Mouse (Mus musculus): ENCODE results near the gene Cep135. TPM values are rescaled to one million over a fixed set of nuclear protein-coding genes. Genes with fewer than 3 reads are reported as not detected.

Cep135 gene
- 1 to 10 TPM; 2.6 to 3.3 TPM for total RNA-seq (2021)
- long read RNA-seq, experiment 1, full-length matches to known transcripts, result 1 of 1 reads
- long read RNA-seq, experiment 1, partial matches to known transcripts, result 0 of 1 reads
- long read RNA-seq, experiment 1, other reads (novel, unspliced or antisense), result 0 of 1 reads
- long read RNA-seq, experiment 2, result 0 reads

DNA sequence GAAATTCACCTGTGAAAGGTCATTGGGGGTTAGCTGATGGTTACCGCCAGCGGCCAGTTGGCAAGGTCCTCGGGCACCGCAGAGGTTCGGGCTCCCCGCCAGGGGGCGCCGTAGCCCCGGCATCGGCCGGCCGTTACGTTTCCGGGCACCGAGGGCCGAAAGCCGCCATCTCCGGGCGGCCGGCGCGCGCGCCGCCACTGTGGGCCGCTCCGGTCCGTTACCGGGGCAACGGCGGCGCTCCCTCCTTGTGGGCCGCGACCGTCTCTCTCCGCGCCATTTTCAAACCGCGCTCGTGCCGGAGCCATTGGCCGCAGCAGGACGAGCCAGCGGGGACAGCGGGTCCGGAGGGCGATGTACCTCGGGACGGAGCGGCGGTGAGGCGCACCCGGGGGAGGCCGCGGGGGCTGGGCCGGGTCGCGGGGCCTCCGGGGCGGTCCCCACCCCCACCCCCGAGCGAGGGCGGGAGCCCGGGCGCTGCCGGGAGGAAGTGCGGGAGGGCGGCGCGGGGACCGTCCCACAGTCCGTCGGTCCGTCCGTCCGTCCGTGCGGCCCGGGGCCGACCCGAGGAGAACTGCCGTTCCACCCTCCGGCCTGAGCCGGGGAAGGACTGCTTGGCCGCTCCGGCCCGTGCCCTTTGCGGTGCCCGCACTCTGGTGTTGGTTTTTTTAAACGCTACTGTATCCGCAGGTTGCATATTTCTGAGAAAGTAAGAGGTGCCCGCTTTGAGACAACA is at the start of gene Cep135:
Gene Cep135, plus strand, starts transcription at position 148 of the 733 bp plus-strand sequence.
- DNase-seq, result peak; percentile 97

DNA sequence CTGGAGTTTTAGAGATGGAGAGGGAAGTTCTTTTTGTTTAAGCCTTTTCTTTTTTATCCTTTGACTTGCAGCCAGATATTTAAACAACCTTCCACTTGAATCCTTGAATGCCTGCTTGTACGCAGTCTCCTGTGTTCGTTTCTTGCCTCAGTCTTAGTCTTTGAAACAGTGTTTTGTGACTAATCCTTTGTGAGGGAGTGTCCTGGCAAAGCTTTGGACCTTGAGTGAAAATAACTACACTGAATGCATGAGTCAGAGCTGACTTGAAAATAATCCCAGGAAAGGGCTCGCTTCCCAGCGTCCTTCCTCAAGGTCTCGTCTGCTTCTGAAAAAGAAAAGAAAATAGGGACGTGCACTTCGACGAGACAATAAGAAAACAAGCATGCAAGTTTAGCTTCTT is 48.3 kb upstream of the Cep135 start:
- no peak for DNase-seq

DNA sequence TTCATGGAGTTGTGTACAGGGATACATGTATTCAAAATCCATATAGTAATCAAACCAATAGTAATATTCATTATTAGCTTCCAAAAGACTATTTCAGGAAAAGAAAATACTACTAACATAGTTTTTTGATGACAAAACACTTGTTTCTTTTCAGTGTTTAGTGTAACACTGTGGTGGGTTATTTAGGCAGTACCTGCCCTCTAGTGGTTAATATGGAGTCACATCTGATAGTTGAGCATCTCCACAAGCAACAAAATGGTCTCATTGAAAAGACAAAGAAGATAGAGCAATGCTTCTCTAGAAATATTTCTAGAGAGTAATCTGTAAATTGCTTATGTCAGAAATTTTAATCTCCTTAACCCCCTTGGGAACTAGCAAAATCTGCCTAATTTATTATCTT is 47.7 kb upstream of the Cep135 start:
- DNase-seq, result no peak

DNA sequence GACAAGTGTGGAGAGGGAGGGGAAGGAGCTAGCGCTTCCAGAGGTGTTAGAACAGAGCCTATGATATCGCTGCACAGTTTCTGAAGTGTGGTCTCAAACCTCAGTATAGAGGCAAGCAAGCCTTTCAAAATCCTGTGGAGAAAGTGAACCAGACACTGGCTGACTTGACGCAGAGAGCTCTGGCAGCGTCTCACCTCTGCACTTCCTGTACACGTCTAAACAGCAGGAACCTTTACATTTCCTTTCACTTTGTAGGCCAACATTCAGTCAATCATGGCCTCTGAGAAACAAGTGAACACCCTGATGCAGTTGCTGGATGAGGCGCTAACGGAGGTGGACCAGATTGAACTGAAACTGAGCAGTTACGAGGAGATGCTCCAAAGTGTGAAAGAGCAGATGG is 45.3 kb upstream of the Cep135 start:
- DNase-seq, result no peak

DNA sequence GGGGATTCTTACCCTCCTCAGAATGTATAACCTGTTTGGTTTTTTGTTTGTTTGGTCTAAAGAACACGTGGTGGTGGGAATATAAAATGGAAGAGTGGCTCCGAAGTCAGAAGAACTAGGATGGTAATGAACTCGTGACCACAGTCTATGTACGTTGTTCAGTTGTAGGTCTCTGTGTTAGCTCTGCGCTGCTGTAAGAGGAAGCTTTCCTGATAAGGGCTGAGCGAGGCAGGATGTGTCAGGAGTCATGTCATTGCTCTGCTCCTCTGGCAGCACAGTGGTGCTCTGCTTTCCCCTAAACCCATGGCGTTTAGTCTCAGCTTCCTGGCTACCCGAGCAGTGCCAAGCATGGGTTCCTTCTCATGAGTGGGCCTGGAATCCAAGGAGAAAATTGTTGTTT is 38.1 kb upstream of the Cep135 start:
- no peak for DNase-seq

DNA sequence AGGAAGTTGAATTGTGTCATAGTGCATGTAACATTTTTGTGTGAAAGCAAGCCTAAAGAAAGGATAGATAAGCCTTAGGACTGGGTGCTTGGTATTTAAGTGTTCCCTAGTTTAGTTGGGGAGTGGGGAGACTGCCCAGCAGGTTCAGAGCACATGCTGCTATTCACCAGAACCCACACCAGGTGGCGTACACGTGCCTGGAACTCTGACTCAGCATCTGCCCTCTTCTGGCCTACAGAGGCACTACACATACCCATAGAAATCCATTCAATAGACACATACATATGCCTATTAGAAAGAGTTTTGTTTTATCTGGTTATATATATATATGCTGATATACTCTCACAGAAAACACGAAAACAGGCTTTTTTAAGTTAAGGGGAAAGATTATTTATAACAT is 23.2 kb upstream of the Cep135 start:
- DNase-seq, result peak; percentile 57

DNA sequence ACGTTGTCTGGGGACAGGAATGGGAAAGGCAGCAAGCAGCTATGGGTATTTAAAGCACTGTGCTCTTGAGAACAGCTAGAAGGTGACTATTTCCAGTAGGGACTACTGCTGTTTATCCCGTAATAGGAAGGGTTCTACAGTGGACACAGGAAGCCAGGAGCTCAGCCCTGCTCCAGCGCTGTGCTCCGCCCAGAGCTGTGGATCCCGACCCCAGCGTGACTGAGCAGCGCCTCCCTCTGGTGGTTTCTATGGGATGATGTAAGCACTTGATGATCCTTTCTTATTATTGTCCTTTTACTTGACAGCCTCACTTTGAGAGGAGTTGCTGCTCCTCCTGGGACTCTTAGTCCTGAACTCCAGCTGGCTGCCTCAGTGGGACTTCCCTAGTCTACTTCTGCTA is 14.2 kb upstream of the Cep135 start:
- DNase-seq, result no peak

DNA sequence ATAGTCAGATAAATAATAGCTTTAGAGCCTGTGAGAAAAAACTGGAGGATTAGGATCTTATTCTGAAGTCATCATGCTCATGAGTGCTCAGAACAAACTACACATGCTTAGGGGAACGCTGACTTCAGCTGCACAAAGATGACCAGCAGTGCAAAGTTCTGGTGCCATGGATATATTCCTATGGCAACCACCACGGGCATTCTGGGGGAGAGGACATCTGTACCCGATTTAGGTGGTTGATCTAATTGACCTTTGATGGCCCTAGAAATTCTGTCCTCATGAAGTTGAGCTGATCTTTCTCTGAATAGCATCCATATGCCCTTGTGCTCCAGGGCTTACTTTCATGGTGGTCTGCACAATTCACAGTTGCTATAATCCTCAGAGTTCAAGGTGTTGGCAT is 11.5 kb upstream of the Cep135 start:
- no peak for DNase-seq

DNA sequence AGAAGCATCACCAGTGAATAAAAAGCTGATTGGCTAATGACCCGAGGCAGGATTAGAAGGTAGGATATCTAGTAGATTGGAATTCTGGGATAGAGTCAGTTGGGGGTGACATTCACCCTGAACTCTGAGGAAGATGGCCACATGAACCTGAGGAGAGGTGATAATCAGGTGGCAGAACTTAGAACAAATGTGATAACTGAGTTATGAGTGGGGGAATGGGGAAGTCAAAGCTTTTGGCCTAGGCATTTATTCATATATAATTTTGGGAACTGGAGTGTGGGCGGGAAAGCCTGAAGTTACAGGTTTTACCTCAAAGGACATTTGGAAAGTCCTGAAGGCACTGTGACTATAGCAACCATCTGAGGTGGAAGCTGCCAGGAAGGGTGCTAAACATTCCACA is 3.1 kb upstream of the Cep135 start:
- DNase-seq, result no peak

DNA sequence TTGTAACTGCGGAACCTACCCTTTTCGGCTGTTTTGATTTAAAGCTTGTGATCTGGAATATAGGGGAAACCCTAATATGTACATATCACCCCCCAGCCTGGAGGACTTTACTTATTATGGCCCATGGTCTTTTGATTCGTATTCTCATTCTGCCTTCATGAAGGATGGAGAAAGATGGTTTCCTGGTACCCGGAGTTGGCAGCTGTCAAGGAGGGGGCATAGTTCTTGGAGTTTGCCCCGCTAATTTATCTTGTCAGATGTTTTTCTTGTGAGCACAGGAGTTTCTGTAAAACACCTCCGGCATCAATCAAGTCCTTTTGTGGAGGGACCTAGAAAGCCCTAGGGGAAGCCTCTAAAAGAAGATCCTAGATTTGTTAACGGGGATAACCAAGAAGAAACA is 813 bp downstream of the Cep135 start:
- no peak for DNase-seq

DNA sequence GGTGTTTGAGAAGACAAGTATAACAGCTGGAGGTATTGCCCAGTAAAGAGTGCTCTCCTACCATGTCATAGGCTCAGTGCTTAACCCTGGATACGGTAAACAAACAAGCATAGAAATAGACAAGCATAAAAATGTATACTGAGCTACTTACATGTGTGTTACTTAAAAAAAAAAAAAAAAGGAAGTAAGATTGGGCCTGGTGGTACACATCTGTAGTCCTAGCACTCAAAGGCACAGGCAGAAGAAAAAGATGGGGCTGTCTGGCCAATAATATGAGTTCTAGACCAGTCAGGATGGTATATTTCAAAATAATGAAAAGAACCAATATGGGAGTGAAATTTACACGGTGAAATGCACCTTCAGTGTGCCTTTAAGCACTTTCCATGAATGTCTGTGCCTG is 1.5 kb downstream of the Cep135 start:
- no peak for DNase-seq

DNA sequence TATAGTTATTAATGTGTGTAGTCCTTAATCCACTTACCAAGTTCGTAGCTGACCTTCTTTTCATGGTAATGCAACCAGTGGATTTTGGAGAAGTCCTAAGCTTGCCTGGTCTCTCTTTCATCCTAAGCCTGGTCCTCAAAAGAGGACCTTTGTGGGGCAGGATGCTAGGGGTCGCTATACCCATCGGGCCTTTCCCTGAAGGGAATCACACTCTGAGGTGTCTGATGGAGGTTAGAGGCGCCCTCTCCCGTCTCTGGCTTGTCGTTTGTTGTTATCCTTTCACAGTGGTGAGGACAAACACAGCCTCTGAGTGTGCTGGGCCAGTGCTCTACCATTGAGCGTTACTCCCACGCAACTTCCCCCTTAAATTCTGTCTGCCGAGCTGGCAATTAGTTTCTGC is 3.4 kb downstream of the Cep135 start:
- DNase-seq, result no peak

DNA sequence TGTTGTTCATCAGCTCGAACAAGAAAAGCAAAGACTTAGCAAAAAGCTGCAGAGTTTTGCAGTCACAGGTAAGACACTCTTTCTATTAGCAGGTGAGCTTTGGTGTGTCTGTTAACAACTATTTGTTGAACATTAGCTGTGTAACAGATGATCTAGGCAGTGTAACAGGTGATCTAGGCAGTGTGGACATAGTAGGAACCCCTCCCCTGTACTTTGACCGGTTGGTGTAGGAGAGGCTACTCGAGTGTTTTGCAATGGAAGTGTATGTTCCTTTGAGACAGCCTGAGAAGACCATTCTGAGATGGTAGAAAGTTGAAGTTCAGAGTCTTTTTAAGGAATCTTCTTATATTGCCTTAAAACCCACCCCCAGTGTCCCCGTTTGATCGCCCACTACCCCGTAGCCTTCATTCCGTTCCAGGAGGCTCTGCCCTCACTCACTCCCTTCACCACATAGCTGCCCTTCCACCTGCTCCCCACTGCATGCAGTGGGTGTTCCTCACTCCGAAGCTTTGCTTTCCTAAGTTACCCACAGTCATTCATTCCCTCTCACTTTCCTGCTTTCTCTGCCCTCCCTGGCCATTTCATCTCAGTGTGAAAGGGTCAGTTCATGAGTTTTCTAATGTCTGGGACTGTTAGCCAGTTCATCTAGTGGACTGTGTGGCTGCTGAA is 21.3 kb downstream of the Cep135 start:
- DNase-seq, result no peak

DNA sequence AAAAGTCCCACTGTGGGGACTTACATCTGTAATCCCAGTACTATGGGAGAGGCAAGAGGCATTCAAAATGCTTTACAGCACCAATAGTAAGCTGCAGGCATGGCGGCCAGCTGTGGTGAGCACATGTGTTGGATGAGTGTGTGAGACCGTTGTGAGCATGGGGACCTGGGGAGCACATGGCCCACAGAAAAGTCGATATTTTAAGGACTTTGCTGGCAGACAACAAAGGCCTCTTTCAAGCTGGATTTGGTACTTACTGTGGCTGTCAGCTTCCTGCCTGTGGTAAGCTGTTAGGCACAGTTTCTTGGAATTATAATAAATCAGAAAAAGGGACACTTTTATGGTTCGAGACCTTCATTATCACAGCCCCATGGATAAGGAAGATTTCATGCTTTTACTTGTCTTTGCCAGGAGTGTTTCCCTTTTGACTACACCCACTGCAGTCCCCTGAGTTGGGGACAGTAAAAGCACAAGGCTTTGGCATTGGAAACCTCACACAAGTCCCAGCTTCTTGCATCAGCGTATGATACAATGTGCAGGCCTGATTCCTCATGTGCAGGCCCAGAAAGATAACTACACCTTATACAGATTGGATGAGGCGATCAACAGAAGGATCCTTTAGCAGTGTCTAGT is 24.5 kb downstream of the Cep135 start:
- no peak for DNase-seq

DNA sequence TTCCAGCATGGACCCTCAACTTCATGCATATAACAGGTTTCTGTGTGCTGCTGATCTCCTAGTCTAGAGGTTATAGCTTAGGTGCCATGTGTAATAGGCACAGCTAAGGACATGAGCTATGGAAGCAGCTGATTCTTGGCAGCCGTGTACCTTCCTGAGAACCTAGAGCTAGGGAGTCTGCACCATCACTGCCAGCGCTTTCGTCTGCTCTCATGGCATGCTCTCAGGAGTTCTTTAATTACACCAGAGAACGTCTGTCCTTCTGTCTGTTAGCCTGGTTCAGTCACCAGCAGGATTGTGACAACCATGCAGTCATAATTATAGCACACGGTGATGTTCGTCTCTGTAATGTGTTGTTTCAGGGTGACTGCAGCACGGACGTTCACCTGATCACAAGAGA is 26.8 kb downstream of the Cep135 start:
- no peak for DNase-seq

DNA sequence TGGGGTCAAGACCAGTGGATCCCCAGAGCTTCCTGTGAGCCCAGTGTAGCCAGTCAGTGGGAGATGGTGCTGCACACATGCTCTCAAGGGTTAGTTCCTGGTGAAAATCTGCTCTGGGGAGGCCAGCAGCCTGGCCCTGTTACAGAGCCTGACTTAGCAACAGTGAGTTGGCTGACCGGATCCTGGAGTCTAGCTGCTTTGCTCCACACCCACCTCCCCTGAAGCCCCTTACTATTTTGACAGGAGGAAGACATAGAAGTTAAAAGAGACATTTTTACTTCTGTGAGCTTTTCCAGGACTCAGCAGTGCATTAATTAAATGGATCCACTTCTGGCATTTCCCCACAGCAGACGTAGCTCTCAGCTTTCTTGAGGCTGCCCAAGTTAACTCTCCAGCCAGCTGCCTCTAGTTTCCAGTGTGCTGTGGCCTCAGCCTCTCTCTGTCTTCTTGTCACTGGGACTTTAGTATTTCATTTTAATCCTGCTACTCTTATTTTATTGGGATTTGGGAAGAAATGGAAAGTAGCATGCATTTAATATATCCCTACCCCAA is 27.8 kb downstream of the Cep135 start:
- DNase-seq, result no peak

DNA sequence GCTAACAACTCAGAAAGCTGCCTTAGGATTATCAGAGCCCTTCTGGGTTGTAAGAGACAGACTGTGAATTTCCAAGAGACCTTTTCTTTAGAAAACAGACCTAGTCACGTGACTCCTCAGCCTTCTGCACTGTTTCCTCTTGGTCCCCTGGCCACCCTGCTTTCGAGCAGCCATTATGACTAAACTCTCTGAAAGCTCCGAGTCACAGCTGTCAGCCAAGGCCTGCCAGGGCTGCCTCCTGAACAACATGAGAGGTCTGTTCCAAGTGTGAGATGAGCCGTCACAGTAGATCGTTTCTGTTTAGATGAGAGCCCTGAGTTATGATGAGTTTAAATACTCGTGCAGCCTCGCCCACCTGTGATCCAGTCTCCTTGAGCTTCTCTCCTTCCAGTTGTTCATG is 30.3 kb downstream of the Cep135 start:
- DNase-seq, result no peak

DNA sequence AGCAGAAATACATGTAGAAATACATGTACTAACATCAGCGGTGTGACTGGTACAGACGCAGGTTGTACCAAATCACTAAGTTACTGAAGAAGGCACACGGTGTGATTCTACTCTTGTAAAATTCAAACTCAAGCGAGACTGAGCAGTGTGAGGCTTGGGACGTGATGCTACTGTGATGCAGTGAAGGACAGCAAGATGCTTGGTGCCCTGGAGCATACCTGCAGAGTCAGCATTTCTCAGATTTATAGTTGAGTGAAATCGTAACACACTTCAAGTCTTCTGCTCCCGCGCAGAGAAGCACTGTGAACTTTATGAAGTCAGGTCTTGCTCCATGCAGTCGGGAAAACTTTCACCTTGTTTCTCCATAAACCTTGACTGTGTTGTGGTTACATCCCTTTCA is 35.3 kb downstream of the Cep135 start:
- no peak for DNase-seq

DNA sequence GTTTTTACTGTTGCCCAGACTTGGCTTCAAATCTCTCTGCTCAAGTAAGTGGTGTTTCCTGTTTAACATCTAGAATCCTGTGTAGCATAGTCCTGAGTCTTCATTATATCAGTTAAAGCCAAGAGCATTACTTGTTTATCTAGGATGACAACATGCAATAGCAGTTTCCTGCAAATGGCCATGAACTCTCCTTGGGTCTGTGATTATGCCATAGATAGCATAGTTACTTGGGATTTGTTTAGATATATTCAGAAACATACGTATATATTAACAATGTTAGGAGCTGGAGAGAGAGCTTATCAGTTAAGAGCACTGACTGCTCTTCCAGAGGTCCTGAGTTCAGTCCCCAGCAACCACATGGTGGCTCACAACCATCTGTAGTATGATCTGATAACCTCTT is 39.3 kb downstream of the Cep135 start:
- no peak for DNase-seq

DNA sequence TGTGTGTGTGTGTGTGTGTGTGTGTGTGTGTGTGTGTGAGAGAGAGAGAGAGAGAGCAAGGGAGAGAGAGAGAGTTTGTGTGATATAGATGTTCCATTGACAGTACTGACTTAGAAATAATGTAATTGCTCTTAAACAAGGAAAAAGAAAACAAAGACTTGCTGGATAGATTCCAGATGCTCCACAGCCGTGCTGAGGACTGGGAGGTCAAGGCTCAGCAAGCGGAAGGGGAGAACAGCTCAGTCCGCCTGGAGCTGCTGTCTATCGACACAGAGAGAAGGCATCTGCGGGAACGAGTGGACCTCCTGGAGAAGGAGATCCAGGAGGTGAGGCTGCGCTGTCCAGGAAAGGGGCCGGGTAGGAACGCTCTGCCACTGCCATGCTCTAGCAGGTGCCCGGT is 45.5 kb downstream of the Cep135 start:
- DNase-seq, result no peak

DNA sequence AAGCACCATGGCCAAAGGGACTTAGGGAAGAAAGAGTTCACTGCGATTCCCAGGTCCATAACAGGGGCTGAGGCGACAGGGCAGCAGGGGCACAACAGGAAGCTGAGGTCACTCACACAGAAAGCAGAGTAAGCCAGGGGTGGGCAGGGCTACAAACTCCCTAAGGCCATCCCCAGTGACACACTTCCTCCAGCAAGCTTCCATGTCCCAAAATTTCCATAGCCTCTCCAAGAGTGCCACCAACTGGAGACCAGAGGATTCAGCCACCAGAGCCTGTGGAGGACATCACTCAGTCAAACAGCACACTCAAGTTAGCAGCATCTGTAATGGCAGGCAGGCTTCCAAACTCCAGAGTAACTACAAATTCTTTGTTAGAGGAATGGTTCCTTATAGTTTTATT is 47.1 kb downstream of the Cep135 start:
- no peak for DNase-seq

DNA sequence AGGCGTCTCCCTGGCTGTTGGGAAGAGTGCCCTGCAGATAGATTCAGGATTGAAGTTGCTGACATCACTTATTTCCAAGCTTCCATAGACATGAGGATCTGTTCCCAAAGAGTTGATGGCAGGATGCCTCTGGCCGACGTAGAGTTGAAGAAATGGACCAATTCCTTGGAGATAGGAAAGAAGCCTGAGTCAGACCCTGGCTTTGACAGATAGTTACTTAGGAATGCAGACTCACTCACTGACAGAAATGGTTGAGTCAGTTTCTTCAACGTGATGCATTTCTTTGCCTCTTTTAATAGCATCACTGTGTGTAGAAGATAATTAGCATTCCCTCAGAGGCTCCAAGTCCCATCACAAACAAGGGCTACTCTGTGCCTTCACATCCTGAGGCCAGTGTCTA is 53.6 kb downstream of the Cep135 start:
- DNase-seq, result no peak

DNA sequence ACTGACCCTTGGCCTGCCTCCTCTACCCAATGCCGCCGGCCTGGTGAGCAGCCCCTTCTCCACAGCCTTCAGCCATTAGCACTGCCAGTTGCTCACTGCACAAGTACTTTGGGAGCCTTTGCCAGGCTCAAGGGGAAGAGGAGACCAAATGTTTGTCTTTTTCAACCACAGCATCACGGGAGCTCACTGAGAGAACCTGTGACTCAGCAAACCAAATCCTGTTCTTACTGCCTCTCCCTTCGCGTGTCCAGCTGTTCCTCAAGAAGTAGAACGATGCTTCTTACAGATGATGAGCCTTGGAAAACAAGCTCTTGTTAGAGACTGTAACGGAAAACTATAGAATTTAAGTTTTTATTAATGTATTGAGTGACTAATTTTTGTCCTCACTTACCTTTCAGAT is 55.7 kb downstream of the Cep135 start:
- no peak for DNase-seq
